Mouse (Mus musculus): ENCODE results near the gene Ginm1. TPM values are rescaled to one million over a fixed set of nuclear protein-coding genes. Genes with fewer than 3 reads are reported as not detected.
"Not testable (repeated sequence)": the region's sequence is repeated elsewhere in the genome, so short reads cannot be mapped to it uniquely, and the experiment has no call there.

Ginm1 gene
- total RNA-seq, 4 experiments from 2014 or later: 159 to 252 (median 205) TPM

DNA sequence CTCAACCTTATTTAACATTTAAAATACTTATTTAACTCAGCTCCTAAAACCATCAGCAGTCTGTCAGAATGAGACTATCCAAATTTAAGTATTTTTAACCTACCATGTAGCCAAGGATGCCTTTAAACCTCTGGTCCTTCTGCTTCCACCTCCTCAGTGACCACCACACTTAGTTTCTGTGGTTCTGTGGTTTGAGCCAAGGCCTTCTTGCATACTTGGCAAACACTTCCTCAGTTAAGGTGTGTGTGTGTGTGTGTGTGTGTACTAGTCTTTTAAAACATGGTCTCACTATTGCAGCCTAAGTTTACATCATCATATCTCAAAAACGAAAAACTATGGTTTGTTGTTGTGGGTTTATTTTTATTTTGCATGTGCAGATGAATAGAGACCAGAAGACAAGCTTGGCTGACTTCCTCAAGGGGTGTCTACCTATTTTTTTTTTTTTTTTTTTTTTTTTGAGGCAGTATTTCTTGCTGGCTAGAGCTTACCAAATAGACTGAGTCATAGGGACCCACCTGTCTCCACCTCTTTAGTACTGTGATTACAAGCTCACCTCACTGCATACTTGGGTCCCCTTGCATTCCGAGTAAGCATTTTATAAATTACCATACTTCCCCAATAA, 10.0 kb upstream of the Ginm1 start:
- no peak for DNase-seq

DNA sequence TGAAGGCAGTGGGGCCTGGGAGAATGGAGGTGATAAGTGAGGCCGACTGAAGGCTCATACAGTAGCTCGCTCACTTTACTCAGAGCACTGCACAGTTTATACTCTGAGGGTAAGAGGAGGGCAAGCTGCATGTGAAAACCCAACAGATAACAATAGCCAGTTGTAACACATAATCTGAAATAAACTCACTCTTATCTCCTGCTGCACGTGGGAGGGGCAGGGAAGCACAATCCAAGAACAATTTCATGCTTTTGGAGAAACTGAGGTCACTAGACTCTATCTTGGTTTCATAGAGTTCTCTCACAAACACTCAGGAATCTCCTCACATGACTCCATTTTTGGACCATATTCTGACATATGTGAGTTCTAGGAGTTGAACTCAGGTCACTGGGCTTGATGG, 8.6 kb upstream of the Ginm1 start:
- no peak for DNase-seq

DNA sequence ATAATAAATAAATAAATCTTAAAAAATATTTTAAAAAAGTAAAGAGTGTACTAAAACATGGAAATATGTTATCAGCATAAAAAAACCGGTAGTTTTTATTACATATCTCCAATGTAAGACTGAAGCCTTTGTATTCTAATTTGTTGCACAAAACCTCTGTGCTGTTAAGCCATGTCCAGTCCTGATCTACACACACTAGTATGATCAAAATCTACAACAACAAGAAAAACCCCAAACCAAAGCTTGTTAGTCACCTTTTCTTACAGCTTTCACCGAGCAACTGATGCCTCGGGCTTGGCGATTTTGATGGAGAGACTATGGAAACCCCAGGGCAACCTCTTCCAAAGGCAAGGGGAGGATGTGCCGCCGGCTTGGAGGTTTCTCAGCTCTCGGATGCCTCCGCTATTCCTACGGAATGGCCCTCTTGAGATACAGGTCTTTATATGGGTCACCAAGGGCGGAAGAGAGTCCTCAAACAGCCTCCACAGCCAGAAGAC, 322 bp downstream of the Ginm1 start:
- no peak for DNase-seq

DNA sequence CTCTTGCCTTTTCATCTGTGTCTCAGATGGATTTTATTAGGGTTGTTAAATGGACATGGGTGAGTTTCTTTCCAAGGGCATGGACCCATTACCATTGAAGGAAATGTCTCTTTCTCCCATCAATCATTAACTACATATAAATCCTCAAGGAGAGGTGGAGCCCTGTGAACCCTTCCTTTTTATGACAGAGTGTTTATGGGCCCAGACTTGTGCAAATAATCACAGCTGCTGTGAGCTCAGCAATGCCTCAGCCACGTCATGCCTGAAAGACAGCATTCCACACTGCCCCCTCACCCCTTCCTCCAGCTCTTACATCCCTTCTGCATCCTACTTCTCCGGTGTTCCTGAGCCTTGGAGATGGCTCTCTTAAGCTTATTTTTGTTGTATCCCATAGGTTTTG, 5.3 kb downstream of the Ginm1 start:
- no peak for DNase-seq

DNA sequence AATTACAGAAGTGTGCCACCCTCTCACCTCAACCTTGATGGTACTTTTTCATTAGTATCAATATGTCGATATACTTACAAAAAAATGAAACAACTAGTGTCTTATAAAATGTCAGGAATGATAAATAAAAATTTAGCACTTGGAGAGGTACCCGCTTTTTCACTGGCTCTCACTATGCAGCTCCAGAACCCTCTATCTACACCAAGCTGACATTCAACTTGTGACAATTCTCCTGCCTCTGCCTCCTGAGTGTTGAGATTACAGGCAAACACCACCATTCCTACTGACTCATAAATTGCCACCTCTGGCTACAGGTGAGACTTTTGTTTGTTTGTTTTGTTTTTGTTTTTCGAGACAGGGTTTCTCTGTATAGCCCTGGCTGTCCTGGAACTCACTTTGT, 11.4 kb downstream of the Ginm1 start:
- DNase-seq: no peak

DNA sequence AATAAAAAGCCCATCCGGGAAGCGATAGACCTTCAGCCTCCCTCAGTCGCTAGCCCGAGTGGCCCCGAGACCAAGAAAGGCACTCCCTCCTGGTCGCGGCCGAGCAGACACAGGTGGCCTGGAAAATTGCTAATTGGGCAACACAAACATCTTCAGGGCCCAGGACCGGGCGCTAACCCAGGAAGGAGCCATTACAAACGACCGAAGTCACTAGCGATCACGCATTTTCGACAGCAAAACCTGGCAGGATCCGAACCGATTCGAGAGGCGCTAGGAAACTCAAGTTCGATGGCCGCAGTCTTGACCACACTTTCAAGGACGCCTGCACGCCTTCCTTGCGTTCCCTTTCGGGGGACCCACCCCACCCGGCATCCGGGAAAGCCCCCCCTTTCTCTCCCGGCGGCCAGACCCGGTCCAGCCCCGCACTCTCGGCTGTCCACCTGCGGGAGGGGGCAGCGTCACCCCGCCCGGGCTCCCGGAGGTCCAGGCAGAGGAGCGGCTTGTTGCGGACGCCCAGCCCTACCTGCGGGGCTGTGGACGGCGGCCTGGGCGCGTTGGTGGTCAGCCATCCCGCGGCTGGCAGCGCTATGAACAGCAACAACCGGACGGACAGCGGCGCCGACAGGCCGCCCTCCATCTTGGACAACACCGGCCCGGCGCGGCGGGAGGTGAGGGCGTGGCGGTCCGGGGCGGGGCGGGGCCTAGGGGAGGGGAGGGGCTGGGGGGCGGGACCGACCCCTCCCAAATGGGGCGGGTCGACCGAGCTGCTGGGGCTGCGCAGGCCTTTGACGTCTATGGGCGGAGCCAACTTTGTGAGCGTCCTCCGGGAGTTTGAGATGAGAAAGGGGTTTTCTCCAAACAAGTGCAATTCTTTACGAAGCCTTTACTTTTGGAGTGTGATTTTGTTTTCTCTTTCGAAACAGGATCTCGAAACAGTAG, 12.1 kb downstream of the Ginm1 start:
- DNase-seq: peak; percentile 86

DNA sequence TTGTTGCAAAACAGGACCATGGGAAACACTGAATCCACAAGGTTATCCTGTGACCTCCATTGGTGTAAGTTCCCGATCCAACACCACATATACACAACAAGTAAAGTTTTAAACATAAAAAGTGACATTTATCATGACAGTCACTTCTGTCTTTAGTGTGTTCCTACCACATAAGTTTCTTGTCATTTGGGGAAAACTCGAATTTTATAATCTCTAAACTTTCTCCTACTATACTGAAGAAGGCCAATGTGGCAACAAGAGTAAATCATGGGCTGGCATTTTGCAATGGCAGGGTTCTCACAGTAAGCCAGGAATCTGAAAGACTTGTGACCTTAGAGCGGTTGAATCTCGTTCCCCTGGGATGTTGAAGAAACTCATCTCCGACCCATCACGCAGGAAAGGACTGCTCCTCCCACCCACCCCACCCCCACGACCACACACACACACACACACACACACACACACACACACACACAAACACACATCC, 12.8 kb downstream of the Ginm1 start:
- peak; percentile 54 for DNase-seq

DNA sequence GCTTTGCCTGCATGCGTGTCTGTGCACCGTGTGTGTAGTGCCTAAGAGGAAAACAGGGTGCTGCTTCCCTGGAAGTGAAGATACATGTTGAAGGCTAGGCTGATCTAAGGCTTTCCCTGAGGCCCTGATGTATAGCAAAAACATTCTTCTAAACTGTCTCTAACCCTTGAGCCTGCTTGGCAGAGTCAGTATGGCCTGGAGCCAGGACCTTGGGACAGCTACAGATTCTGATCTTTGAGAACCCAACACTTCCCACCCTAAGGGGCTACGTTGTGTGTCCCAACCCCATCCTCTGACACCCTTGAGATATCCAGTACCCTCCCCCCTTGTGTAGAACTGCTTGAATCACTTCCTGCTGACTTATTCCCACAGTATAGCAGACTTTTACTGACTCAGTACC, 14.3 kb downstream of the Ginm1 start:
- DNase-seq: peak; percentile 45

DNA sequence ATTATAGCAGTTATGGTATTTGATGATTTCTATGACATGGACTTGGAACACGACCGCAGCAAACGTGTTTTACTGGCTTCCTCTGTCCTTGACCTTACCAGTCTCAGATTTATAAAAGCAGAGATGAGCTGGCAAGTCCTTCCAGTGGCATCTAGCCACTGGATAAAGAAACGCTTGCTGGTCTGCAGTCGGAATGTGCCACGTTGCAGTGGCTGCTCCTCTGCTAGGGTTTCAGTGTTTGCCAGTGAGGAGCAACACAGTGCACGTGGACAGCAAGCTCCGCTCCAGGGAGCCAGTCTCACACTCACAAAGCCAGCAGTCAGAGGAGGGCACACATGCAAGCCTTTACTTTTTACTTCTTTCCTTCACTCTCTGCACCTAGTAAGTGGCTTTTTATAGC, 17.2 kb downstream of the Ginm1 start:
- peak; percentile 67 for DNase-seq

DNA sequence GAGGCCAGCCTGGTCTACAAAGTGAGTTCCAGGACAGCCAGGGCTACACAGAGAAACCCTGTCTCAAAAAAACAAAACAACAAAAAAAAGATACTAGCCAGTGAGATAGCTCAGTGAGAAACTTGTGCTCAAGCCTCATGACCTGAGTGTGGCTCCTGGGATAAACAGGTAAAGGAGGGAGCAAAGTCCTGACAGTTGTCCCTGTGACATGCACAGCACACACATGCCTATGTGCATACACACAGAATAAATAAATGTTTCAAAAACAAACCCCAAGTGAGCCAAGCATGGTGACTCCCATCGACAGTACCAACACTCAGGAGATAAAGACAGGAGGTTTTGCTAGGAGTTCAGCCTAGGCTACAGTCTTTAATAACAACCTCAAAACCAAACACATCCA, 19.9 kb downstream of the Ginm1 start:
- no peak for DNase-seq

DNA sequence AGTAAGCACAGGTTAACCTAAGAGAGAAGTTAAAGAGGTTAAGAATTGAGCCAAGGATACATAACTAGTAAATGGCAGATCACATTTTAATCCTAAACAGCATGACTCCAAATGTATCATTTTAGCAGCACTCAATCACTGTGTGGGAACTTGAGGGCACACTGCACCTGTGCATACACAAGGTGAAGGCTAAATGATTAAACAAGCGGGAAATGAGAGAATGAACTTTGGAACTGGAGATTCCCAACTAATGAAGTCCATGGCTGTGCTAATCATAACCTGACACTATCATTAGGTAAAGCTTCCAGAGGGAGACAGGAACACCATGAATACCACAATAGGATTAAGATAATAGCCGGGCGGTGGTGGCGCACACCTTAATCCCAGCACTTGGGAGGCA, 20.3 kb downstream of the Ginm1 start:
- DNase-seq: no peak

DNA sequence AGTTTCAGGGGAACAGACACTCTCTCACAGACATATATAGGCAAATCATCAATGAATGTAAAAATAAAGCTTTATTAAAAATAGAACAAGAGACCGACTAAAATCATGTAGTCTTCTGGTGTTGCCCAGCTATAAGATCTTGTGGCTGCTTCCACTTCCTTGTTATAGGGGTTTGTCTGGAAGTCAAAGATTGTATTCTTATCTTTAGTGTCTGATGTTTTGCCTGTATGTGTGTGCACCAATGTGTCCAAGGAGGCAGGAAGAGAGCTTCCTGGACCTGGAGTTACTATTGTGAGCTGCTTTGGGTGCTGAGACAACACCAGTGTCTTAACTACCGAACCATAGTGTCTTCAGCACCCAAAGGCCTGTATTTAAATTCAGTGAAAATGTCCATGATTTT, 35.1 kb downstream of the Ginm1 start:
- DNase-seq: no peak

DNA sequence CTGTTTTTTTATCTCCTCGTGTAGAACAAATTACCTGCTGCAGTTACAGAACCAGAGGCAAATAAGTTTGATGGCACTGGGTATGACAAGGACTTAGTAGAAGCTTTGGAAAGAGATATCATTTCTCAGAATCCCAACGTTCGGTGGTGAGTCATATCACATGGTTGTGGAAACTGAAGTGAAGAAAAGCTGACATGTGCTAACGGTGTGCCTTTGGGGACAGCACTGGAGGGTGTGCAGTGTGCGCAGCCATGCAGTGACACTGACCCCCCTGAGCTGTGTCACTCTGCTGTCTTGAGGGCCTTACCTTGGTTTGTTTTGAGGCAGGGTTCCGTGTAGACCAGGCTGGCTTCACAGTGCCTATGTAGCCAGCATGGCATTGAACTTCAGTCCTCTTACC, 43.9 kb downstream of the Ginm1 start:
- DNase-seq: no peak

DNA sequence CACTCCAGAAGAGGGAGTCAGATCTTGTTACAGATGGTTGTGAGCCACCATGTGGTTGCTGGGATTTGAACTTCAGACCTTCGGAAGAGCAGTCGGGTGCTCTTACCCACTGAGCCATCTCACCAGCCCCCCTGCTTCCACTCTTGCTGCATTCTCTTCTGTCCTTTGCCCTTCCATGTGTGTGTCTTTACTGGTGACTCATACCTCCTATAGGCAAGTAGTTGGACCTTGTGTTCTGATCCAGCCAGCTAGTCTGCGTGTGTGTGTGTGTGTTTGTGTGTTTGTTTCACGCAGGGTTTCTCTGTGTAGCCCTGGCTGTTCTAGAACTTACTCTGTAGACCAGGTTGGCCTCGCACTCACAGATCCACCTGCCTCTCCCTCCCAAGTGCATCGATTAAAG, 47.1 kb downstream of the Ginm1 start:
- DNase-seq: not testable (repeated sequence)

DNA sequence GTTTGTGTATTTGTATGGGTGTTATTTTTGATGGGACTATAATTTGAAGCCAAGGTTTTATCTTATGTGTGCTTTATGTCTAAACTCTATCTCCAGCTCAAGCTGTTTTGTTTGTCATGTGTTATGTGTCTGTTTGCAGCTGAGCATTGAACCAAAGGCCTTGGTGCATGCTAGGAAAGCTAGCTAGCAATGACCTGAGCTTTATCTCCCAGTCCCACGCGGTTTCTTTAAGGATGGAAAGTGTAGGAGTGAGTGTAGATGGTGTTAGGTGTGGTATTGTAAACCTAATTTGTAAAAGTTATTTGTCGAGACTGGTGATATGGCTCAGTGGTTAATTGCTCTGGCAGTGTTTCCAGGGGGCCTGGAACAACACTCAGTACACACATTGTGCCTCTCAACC, 54.7 kb downstream of the Ginm1 start:
- DNase-seq: no peak

DNA sequence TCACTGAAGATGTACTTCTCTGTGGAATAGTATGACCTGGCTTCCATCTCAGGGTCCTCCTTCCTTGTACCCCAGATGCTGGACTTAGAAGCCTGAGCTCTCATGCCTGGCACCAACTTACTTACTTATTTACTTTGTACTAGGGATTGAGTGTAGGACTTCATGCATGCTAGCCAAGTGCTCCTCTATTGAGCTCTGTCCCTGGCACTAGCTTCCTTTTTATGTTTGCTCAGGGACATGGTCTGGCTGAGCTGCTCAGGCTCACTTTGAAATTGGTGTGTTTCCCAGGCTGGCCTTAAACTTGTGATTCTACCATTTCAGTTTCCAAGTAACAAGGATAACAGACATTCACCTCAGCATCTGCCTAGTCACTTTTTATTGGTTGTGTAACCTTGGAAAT, 55.5 kb downstream of the Ginm1 start:
- DNase-seq: no peak

DNA sequence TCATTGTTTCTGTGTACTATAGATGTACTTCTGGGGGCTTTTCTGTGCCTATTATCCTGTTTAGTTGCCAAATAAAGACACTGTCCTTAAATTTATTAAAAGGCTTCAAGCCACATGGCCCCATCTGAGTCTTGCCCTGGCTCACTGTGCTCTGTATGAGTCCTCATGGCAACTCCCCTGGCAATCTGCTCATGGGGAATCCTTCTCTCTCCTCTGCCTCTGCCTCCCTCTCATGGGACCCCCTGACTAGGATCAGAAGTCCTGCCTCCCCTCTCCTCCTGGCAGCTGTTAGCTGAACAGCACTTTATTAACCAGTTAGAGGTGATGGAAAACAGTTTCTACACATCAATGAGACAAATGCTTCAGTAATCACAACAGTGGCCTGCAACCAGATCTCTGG, 61.0 kb downstream of the Ginm1 start:
- no peak for DNase-seq

DNA sequence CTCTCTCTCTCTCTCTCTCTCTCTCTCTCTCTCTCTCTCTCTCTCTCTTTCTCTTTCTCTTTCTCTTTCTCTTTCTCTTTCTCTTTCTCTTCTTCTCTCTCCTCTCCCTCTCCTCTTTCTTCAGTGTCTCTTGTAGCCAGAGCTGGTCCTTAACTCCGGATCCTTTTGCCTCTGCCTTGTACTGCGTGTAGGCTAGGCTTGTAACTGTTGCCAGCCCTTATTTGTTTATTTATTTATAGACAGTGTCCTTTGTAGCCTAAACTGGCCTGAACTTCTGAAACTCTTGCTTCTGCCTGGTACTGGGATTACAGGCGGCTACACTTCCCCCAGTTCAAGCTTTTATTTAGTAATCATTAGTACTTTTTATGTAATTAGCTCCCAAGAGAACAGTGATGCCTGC, 65.6 kb downstream of the Ginm1 start:
- no peak for DNase-seq

DNA sequence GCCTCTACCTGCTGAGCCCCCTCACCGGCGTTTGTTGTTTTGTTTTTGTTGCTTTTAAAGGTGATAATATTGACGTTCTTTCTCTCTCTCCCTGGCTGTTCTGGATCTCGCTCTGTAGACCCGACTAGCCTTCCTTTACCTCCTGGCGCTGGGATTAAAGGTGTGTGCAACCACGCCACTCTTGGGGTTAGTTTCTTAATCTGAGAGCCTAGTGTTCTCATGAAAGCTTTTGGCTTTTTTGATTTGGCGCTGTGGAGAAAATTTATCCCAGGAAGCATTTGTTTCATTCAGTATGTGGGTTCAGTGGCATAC, 66.2 kb downstream of the Ginm1 start:
- DNase-seq: no peak

DNA sequence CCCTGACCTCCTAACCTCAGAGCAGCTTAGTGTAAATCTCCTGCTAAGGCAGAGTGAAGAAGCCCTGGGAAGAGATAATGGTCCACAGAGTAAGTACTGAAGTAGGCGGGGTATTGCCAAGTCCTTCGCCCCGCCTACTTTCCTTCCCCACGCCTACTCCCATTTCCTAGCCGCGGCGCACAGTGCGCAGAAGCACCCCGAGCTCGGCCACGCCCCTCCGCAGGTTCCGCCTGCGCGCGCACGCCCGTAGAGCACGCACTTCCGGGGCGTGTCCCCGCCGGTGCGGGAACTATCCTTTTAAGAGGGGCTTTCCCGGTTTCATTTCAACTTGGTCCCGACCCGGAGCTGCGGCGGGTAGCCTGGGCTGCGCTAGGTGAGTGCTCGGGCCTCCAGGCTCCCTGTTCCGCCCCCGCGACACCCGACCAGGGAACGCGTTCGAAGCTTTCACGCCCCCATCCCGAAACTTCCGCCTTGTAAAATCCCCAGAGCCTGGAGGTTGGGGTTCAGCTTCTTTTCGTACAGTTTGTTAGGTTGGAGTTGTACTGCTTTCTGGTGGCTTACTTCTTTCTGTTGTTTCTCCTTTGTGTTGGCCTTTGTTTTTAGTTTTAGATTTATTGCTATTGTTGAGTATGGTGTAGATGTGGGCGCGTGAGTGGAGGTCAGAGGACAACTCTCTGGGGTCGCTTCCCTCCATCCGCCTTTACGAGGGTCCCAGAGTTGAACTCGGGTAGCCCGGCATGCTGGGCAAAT, 66.7 kb downstream of the Ginm1 start, which contains the start of gene Katna1:
TSS of gene Katna1 (plus strand) at position 250 of the 750 bp plus-strand sequence.
- peak; percentile 92 for DNase-seq

Data from adrenal gland, adult 8-10 months (tissue).